Mouse (Mus musculus) heart, embryonic 16.5 days (tissue): ENCODE data around the gene Zeb2. TPM values are rescaled to one million over a fixed set of nuclear protein-coding genes. Genes with fewer than 3 reads are reported as not detected.

Source experiments
- ATAC-seq: fragments of 200-750 bp; cut with Nextera tagmentation; replicated peaks from 2 replicates; pipeline ENCODE4 v1.8.0; 2017; ENCODE audit warnings: moderate number of reproducible peaks; ENCODE audit not compliant: insufficient read depth, low FRiP score; ENCODE audit errors: extremely low read depth
- H3K27ac ChIP-seq: fragments of 300-500 bp; sonication (generic); 2 replicates; pipeline ENCODE4 v1.5.1; 2014; ENCODE audit warnings: mild to moderate bottlenecking, low read length, control low read depth, moderate library complexity
- H3K27me3 ChIP-seq: fragments of 300-500 bp; sonication (generic); 2 replicates; pipeline ENCODE4 v1.6.1; 2014; ENCODE audit warnings: low read length, mixed read lengths; ENCODE audit not compliant: control insufficient read depth, insufficient read depth
- H3K36me3 ChIP-seq: fragments of 300-500 bp; sonication (generic); 2 replicates; pipeline ENCODE4 v1.6.1; 2014; ENCODE audit not compliant: control insufficient read depth, insufficient read depth
- H3K4me1 ChIP-seq: fragments of 300-500 bp; sonication (generic); 2 replicates; pipeline ENCODE4 v1.6.1; 2014; ENCODE audit warnings: low read length, mixed read lengths; ENCODE audit not compliant: control insufficient read depth, insufficient read depth
- H3K4me2 ChIP-seq: fragments of 300-500 bp; sonication (generic); 2 replicates; pipeline ENCODE4 v1.6.1; 2014; ENCODE audit warnings: low read depth, mild to moderate bottlenecking, control low read depth, low read length
- H3K4me3 ChIP-seq: fragments of 300-500 bp; sonication (generic); 2 replicates; pipeline ENCODE4 v1.5.1; 2014; ENCODE audit warnings: mild to moderate bottlenecking, control low read depth, low read length
- H3K9ac ChIP-seq: fragments of 300-500 bp; sonication (generic); 2 replicates; pipeline ENCODE4 v1.6.1; 2014; ENCODE audit warnings: low read length, control low read depth
- H3K9me3 ChIP-seq: fragments of 300-500 bp; sonication (generic); replicated peaks from 2 replicates; pipeline ENCODE4 v1.6.1; 2016; ENCODE audit warnings: low read length; ENCODE audit not compliant: control insufficient read depth
- WGBS: fragments of 180-500 bp; shearing (Covaris S2); extraction: QIAGEN DNeasy Blood & Tissue Kit; methylation state at CpG from one replicate; pipeline ENCODE4 v1.1.7; 2014; 5-methylcytosine and 5-hydroxymethylcytosine counted together
- polyA plus RNA-seq: library from polyadenylated mRNA; unstranded; fragments of >200 nt; fragmentation: Nextera tagmentation; extraction: Ambion mirVana; gene quantifications from 2 replicates; pipeline ENCODE4 v1.2.1, GENCODE M21; 2015

The Zeb2 gene
- polyA plus RNA-seq, 1 experiment from 2014 or later, result 19.9 TPM

DNA sequence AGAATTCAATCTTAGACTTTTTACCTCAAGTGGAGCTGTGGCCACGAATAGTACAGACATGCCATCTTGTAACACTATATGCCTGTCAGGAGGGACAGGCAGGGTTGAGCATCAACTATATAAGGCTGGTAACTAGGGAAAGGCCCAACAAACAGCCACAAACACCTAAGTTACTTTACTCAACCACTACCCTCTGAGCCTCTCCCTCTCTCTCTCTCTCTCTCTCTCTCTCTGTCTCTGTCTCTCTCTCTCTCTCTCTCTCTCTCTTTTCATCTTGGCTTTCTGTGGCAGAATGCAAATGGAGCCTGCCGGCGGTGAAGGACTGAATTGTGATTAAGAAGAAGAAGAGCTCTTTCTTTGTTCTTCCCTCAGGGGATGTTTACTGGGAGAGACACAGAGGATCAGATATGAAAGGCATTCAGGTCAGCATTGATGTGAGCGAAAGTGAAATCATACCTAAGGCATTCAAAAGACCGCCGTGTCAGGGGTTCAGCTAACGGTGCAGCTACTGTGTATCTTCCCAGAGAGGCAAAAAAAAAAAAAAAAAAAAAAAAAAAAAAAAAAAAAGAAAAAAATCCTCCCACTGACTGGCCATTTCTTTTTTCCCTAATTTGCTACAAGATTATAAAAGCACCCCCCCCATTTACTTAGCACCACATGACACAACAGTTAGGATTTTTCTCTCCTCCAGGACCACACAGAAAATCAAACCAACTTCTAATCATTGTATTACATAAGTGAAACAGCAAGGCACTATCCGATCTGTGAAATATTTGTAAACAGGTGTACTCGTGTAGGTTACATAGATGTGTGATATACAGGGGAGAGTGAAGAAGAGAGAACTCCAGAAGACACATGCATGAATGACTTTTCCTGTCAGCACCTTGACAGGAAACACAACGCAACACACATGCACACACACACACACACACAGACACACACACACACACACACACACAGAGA, 13.9 kb downstream of the Zeb2 start:
- Histone ChIP-seq H3K27ac (peak overlapping the region; percentile 61), H3K9ac (peak overlapping the region; percentile 26; the same call in 1 of the 2 replicates), H3K9me3 (no peaks in the 10 kb centered on the region), H3K36me3 (no peaks in the 10 kb centered on the region), H3K4me2 (peak overlapping the region; percentile 57), H3K4me1 (peaks cover 75% of the 10 kb centered on the region), H3K4me3 (peak overlapping the region; percentile 22), H3K27me3 (no peaks in the 10 kb centered on the region)
- WGBS, result 19% methylated on average over 10 of the region's 10 CpGs
- peak; percentile 46; the same call in 1 of the 2 replicates for ATAC-seq

GRCm38 (mm10) chr2:45102191-45102638, 15.0 kb downstream of the Zeb2 start:
- H3K27ac ChIP-seq, result peak overlapping the region; percentile 27; the same call in 1 of the 2 replicates

GRCm38 (mm10) chr2:45101586-45101985, 15.6 kb downstream of the Zeb2 start:
- no peaks in the 10 kb centered on the region for H3K9me3 ChIP-seq
- H3K4me3 ChIP-seq, result no peak overlapping the region
- H3K4me2 ChIP-seq, result no peak overlapping the region
- peaks cover 82% of the 10 kb centered on the region for H3K4me1 ChIP-seq
- no peak overlapping the region for H3K9ac ChIP-seq
- ATAC-seq, result no peak
- no peak overlapping the region; the same call in 1 of the 2 replicates for H3K27ac ChIP-seq
- H3K27me3 ChIP-seq, result no peaks in the 10 kb centered on the region
- no peaks in the 10 kb centered on the region for H3K36me3 ChIP-seq
- WGBS, result 84% methylated on average over 2 of the region's 2 CpGs

More at GRCm38 (mm10) chr2:45102191-45102638, 15.0 kb downstream of the Zeb2 start:
- H3K27me3 ChIP-seq, result no peaks in the 10 kb centered on the region
- H3K4me1 ChIP-seq, result peaks cover 80% of the 10 kb centered on the region
- no peak overlapping the region; the same call in 1 of the 2 replicates for H3K9ac ChIP-seq
- 58% methylated on average over 8 of the region's 8 CpGs for WGBS
- no peaks in the 10 kb centered on the region for H3K9me3 ChIP-seq
- H3K36me3 ChIP-seq, result no peaks in the 10 kb centered on the region
- H3K4me2 ChIP-seq, result no peak overlapping the region
- no peak for ATAC-seq
- H3K4me3 ChIP-seq, result no peak overlapping the region

DNA sequence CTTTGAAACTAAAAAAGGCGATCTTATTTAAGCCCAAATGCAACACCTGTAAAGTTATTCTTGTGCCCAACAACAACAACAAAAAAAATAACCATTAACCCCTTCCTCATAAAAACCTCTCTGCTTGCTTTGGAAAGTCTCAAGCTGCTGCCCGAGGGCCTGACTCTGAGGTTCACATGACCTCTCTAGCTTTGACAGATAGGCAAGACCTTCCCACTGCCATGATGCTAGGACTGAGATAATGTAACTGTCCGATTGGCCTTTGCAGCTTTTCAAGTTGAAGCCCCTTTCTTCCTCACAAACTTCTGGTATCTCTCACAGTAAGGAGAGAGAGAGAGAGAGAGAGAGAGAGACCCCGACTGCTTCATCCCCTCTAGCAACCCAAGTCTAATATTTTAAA, 16.2 kb downstream of the Zeb2 start:
- H3K9me3 ChIP-seq, result no peaks in the 10 kb centered on the region
- no peak overlapping the region for H3K4me3 ChIP-seq
- no peaks in the 10 kb centered on the region for H3K27me3 ChIP-seq
- no peak overlapping the region for H3K27ac ChIP-seq
- H3K9ac ChIP-seq, result no peak overlapping the region
- 50% methylated on average over 4 of the region's 4 CpGs for WGBS
- no peak for ATAC-seq
- H3K4me2 ChIP-seq, result no peak overlapping the region
- no peaks in the 10 kb centered on the region for H3K36me3 ChIP-seq
- H3K4me1 ChIP-seq, result peaks cover 80% of the 10 kb centered on the region

DNA sequence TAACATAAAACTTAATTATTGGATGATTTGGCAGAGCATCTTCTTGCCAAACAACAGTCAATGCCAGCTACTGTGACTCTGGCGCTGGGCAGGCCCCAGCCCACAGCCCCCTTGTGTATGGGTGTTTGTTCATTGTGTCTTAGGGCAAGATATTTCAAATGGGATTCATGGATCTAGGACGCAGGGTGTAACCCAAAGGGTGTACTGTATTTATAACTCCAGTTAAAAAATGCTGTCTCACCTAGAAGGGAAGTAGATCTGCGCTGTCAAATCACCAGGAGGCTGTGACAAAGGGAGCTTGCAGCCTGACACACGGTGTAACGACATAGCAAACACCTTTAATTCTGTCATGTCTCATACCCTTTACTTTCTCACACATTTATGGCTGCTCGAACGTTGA, 16.6 kb downstream of the Zeb2 start:
- Histone ChIP-seq H3K27me3 (no peaks in the 10 kb centered on the region), H3K4me3 (no peak overlapping the region), H3K36me3 (no peaks in the 10 kb centered on the region), H3K9me3 (no peaks in the 10 kb centered on the region), H3K9ac (peak overlapping the region; percentile 30; the same call in 1 of the 2 replicates), H3K4me1 (peaks cover 80% of the 10 kb centered on the region), H3K4me2 (0 out of 2 replicates have a peak overlapping the region, but pooled peaks have one; percentile 23), H3K27ac (no peak overlapping the region)
- 50% methylated on average over 7 of the region's 7 CpGs for WGBS
- no peak for ATAC-seq

DNA sequence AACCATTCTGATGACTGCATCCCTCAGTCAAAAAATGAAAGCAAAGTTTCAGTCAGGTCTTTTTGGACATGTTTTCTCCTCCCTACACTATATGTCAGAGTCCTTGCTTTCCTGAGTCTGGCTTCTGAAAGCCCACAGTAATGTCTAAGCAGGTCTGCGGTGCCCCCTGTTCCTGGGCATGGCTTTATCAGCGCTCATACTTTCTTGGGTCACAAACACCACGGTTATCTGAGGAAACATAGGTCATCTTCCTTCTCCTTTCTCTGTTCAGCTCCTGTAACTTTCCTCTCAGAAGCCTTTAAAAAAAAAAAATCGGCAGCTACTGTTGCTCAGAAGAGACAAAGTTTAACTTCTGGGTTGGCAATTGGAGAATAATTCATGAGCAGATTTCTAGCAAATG, 17.2 kb downstream of the Zeb2 start:
- Histone ChIP-seq H3K9ac (0 out of 2 replicates have a peak overlapping the region, but pooled peaks have one; percentile 30), H3K4me3 (no peak overlapping the region), H3K9me3 (no peaks in the 10 kb centered on the region), H3K4me2 (0 out of 2 replicates have a peak overlapping the region, but pooled peaks have one; percentile 23), H3K4me1 (peaks cover 74% of the 10 kb centered on the region), H3K36me3 (no peaks in the 10 kb centered on the region), H3K27me3 (no peaks in the 10 kb centered on the region), H3K27ac (no peak overlapping the region)
- ATAC-seq, result no peak
- 41% methylated on average over 4 of the region's 4 CpGs for WGBS

GRCm38 (mm10) chr2:45099081-45099480, 18.1 kb downstream of the Zeb2 start:
- no peaks in the 10 kb centered on the region for H3K36me3 ChIP-seq

GRCm38 (mm10) chr2:45097969-45098368, 19.2 kb downstream of the Zeb2 start:
- no peaks in the 10 kb centered on the region for H3K9me3 ChIP-seq
- H3K27me3 ChIP-seq, result no peaks in the 10 kb centered on the region
- H3K4me3 ChIP-seq, result peak overlapping the region; percentile 6; the same call in 1 of the 2 replicates
- 5% methylated on average over 5 of the region's 5 CpGs for WGBS
- peak; percentile 57; the same call in 1 of the 2 replicates for ATAC-seq
- H3K9ac ChIP-seq, result peak overlapping the region; percentile 45; the same call in 1 of the 2 replicates
- H3K4me2 ChIP-seq, result peak overlapping the region; percentile 53
- peak overlapping the region; percentile 43 for H3K27ac ChIP-seq
- H3K4me1 ChIP-seq, result peaks cover 66% of the 10 kb centered on the region
- H3K36me3 ChIP-seq, result peaks cover 5% of the 10 kb centered on the region

More at GRCm38 (mm10) chr2:45099081-45099480, 18.1 kb downstream of the Zeb2 start:
- WGBS, result 60% methylated on average over 4 of the region's 4 CpGs
- ATAC-seq, result no peak
- Histone ChIP-seq H3K4me3 (no peak overlapping the region), H3K27ac (no peak overlapping the region), H3K9me3 (no peaks in the 10 kb centered on the region), H3K4me2 (no peak overlapping the region), H3K27me3 (no peaks in the 10 kb centered on the region), H3K9ac (no peak overlapping the region; the same call in 1 of the 2 replicates), H3K4me1 (peaks cover 70% of the 10 kb centered on the region)
